Mouse (Mus musculus) cerebellum, postnatal 36 days (tissue): Measurements from ENCODE around the gene Uqcc2.

ENCODE experiments used
- DNase-seq, 2 experiments: peaks; one replicate each; pipeline ENCODE4 v3.0.0; 2021 to 2022; ENCODE audit warnings: mixed read lengths in 2 of 2

Uqcc2 gene

DNA sequence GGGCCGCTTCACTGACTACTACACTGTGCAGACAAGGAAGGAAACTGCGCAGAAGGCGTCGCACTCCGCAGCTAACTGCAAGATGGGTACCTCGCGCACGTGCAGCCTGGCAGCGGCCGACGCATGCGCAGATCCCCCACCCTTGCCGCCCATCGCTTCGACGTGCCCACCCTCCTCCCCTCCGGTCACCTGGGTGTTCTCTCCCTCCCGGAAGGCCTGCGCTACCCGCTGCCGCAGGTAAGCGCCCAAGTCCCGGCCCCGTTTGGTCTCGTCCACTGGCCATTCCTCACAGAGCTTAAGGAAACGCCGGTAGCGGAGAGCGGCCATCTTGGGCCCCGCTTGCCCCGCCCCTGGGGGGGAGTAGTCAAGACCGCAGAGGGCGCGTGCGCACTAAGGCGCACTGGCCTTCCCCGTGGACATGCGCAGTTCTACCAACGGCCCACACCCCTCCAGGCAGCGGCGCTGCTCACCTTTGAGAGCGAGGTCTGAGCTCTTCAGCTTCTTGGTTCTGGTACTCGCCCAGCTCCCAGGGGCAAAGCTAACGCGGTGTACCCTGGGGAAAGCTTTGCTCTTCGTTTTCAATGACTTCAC, at the start of gene Uqcc2:
TSS of gene Uqcc2 (minus strand) at position 366 of the 591 bp plus-strand sequence.
- peak; percentile 98 to 99 for DNase-seq

DNA sequence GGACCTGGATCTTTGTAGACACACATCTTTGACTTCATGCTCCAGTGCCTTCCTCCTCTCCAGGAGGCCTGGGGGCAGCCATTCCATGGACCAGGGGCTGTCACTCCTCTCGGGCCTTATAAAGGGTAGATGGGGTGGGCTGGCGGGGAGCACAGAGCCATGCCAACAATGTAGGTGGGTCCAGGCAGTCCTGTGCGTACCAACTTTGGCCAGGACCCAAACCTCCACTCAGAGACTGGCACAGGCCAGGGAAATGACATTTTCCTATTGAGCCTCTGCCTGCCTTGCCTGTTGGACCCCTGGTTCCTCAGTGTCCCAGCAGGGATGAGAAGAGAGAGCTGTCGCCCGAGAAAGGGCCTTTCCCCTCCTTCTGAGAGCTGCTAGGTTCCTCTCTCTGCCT, 48.7 kb upstream of the Uqcc2 start:
- no peak for DNase-seq

- no peak for DNase-seq
These were observed 48.0 kb upstream of the Uqcc2 start for GRCm38 (mm10) chr17:27181666-27182065.

DNA sequence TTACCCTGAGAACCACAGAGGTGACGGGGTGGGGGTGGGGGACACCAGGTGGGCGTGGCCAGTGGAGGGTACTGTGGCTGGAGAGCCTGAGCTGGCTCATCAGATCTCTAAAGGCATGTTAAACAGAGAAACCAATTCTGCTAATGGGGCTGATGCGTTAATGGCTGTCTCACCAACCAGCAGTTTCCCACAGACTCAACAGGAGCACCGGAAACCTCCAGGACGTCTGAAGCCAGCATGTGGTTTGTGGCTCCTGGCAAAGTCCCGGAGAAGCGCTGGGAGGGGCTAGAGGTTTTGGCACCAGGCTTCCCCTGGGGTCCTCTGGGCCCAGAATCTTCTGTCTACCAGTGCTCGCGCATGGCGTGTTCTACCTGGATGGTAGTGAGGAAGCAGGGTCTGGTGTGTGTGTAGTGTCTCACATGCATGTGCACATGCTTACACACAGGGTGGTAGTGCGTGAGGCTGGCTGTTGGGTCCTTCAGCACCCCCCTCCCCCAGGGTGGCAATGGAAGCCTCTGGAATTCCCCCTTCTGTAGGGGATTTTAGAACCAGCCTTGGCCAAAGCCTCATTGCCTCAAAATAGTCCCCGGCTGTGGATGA, 46.1 kb upstream of the Uqcc2 start:
- no peak for DNase-seq

- no peak for DNase-seq
These were observed 44.9 kb upstream of the Uqcc2 start for GRCm38 (mm10) chr17:27178427-27179177.

GRCm38 (mm10) chr17:27178019-27178418, 44.3 kb upstream of the Uqcc2 start:
- DNase-seq: no peak

GRCm38 (mm10) chr17:27176754-27177153, 43.0 kb upstream of the Uqcc2 start:
- no peak for DNase-seq

DNA sequence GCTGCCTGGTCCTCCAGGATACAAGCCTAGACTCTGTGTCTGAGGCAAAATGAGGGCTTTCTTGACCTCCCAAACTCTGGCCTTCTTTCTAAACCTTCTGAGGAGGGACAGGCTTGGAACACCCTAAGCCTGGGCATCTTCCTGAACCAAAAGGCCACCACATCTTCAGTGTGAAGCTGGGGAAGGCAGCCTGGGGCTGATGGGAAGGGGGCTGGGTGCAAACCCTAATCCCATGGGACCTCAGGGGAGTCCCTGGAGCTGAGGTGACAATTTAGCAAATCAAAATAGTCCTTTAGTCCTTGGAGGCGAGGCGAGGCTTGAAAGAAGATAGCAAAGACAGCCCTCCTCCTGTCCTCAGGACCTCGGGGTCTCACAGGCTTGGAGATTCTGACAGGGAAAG, 42.6 kb upstream of the Uqcc2 start:
- DNase-seq: no peak

- DNase-seq: no peak
These were observed 41.6 kb upstream of the Uqcc2 start for GRCm38 (mm10) chr17:27175196-27175874.

DNA sequence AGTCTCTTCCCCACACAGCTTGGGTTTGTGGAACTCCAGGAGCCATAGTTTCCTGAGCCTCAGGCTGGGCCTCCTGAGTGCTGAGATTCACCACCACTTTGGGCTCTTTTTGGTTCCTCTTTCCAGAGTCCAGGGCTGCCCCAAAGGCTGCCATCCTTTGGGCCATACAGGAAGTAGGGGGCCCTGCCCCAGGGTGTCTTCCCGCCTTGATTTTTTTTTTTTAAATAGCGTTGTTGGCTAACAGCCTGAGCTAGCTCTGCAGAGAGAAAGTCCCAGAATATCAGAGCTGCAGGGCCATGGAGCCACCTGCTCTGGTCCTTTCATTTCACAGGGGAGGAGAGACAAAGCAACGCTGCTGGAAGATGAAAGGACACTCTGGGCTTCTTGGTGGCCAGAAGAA, 40.0 kb upstream of the Uqcc2 start:
- DNase-seq: no peak

DNA sequence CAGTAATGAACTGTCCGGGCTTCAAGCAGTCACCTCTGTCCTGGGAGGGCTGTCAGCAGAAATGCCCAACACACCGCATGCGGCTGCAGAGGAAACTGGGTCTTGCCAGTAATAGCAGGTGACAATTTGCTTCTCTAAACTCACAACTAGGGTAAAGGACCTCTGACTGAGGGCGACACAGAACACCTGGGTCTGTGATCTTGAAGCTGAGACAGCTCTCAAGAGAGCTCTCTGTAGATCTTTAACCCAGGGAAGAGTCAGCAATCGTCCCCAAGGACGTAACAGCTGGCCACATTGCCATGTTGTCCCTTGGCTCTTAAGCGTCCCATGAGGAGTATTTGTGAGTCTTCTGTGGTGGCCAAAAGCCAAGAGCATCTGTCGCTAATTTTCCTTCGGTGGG, 38.7 kb upstream of the Uqcc2 start:
- DNase-seq: no peak

DNA sequence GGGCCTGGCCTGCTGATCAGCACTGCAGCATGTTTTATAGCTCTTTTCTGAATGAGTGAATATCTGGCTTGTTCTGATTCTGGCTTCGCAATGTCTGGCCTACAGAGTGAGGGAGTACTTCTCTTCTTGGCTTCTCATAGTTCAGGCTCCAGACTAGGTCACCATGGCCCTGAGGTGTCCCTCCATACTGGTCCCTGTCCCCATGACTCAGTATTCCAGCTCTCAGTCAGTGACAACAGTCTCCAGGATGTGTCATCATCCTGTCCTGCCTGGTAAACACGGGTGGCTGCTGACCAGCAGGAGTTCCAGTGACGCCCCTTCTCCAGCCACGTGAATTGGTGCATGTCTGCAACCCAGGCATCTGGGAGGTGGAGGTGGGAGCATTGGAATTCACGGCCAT, 37.4 kb upstream of the Uqcc2 start:
- DNase-seq: no peak

GRCm38 (mm10) chr17:27169952-27170695, 36.4 kb upstream of the Uqcc2 start:
- peak; percentile 24 to 34 for DNase-seq

- DNase-seq: no peak
These were observed 34.9 kb upstream of the Uqcc2 start for GRCm38 (mm10) chr17:27168569-27168968.

DNA sequence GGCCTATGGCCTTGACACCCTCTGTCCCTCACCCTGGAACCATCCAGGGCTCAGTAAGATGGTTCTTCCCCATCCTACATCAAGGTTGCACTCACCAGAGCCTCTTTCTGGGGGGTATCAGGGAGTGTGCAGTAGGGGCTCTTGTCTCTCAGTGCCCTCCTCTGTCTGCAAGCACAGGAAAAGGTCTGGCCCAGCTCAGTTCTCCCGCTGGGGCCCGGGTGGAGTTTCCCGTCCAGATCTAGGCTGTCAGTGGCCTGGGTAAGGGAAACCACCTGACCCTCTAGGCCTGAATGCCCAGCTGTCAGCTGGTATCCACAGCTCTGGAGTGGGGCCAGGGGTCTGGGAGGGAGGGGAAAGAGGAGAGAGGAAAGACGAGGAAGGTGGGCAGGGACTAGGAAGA, 33.8 kb upstream of the Uqcc2 start, which contains the start of gene Ip6k3:
TSS of gene Ip6k3 (minus strand) at position 251 of the 400 bp plus-strand sequence.
- DNase-seq: no peak

DNA sequence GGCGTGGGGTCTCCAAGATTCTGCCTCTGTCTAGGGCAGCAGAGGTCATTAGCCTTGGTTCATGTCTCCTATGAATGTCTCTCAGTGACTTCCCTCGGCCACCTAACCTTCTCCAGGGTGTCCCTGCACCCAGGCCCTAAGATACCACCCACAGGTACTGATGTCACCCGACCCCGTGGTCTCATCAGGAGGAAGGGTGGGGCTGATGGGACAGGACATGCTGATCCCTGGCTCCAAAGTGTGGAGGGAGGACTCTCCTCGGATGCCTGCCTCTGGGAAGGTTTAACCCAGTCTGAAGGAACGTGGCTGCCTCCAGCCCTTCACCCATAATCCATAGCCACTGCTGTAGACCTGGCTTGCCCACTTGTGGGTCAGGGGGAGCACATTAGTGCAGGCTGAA, 33.2 kb upstream of the Uqcc2 start:
- DNase-seq: no peak

- DNase-seq: peak; percentile 69 to 72
These were observed 31.5 kb upstream of the Uqcc2 start for GRCm38 (mm10) chr17:27165054-27165773.

- DNase-seq: no peak
These were observed 27.2 kb upstream of the Uqcc2 start for GRCm38 (mm10) chr17:27160905-27161304.

GRCm38 (mm10) chr17:27159169-27159568, 25.5 kb upstream of the Uqcc2 start:
- DNase-seq: no peak

- no peak for DNase-seq
These were observed 24.7 kb upstream of the Uqcc2 start for GRCm38 (mm10) chr17:27158439-27158838.

DNA sequence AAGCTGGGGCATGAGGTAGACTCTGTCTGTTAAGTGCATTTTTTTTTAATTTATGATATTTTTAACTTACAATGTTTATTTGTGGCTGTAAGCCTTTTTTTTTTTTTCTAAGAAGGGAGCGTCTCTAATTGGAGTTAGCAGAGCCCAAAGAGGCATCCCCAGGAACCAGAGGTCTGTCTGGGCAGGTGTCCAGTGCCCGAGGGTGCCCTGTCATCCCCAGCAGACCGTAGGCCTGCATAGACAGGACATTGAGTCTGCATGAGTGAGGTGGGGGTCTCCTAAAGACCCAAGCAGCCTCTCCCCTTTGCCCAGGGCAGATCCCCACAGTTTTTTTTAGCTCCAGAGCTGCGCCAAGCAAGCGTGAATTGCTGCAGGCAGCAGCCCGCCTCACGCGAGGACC, 22.0 kb upstream of the Uqcc2 start:
- no peak for DNase-seq

DNA sequence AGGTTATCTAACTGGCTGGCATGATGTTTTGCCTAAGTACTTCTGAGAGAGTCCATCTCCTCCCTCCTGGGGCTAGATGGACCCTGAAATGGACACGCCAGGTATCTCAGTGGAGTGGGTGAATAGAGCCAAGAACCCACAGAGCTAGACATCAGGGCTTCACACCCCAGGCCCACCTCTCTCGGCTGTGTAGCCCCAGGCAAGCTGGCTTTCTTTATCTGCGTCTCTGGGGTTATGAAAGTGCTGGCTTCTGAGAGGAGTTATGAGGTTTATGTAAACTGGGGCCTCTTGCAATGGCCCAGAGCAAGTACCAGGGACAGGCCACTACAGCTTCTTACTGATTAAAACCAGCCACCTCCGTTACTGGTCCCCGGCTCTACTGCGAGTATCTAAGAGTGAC, 21.2 kb upstream of the Uqcc2 start:
- DNase-seq: no peak
